Mouse (Mus musculus) embryonic fibroblast, embryonic 13.5 days (primary cell): ENCODE results near the gene Pdha2. TPM values are rescaled to one million over a fixed set of nuclear protein-coding genes. Genes with fewer than 3 reads are reported as not detected.

Experiments used
- H3K27ac ChIP-seq: 2 replicates; pipeline ENCODE4 v1.5.1; 2012; ENCODE audit warnings: low read length, control low read depth, inconsistent platforms; ENCODE audit not compliant: insufficient read depth
- H3K4me1 ChIP-seq: 2 replicates; pipeline ENCODE4 v1.6.1; 2011; ENCODE audit warnings: low read length; ENCODE audit not compliant: control insufficient read depth, insufficient read depth
- H3K4me3 ChIP-seq: 2 replicates; pipeline ENCODE4 v1.5.1; 2011; ENCODE audit warnings: mild to moderate bottlenecking, control low read depth, low read length; ENCODE audit not compliant: insufficient read depth
- CTCF ChIP-seq: IDR thresholded peaks from 2 replicates; pipeline ENCODE4 v1.5.1; 2011; ENCODE audit warnings: mild to moderate bottlenecking, control low read depth, low read length, moderate library complexity, borderline replicate concordance; ENCODE audit not compliant: insufficient read depth
- POLR2A ChIP-seq: IDR thresholded peaks from 2 replicates; pipeline ENCODE4 v1.6.1; 2011; ENCODE audit warnings: low read depth, mild to moderate bottlenecking, control low read depth, low read length, moderate library complexity
- polyA plus RNA-seq: library from polyadenylated mRNA; stranded (reverse); fragments of >200 nt; gene quantifications from 2 replicates; pipeline ENCODE4 v1.2.4, GENCODE M21; 2011; ENCODE audit warnings: low read depth; ENCODE audit not compliant: missing spikeins, insufficient read length

Gene Pdha2
- polyA plus RNA-seq, 1 experiment = not detected

- no peak overlapping the region for H3K4me3 ChIP-seq
- no peak for TF ChIP-seq POLR2A
- no peak for TF ChIP-seq CTCF
- H3K4me1 ChIP-seq = 0 out of 2 replicates have a peak, but pooled peaks cover 2% of the 10 kb centered on the region
- no peak overlapping the region for H3K27ac ChIP-seq
These were observed 2.6 kb upstream of the Pdha2 start for GRCm38 (mm10) chr3:141214789-141215188.

GRCm38 (mm10) chr3:141214197-141214596, 2.0 kb upstream of the Pdha2 start:
- Histone ChIP-seq H3K27ac (no peak overlapping the region), H3K4me3 (no peak overlapping the region)
- TF ChIP-seq CTCF (no peak), POLR2A (no peak)

GRCm38 (mm10) chr3:141211644-141212043, 511 bp downstream of the Pdha2 start:
- Histone ChIP-seq H3K4me3 (no peak overlapping the region), H3K4me1 (no peaks in the 10 kb centered on the region), H3K27ac (no peak overlapping the region)
- TF ChIP-seq CTCF = no peak
- TF ChIP-seq POLR2A = no peak

More at GRCm38 (mm10) chr3:141214197-141214596, 2.0 kb upstream of the Pdha2 start:
- H3K4me1 ChIP-seq = 0 out of 2 replicates have a peak, but pooled peaks cover 2% of the 10 kb centered on the region

GRCm38 (mm10) chr3:141201766-141202165, 10.4 kb downstream of the Pdha2 start:
- Histone ChIP-seq H3K4me1 (no peaks in the 10 kb centered on the region), H3K27ac (no peak overlapping the region), H3K4me3 (no peak overlapping the region)
- TF ChIP-seq POLR2A (no peak), CTCF (no peak)

GRCm38 (mm10) chr3:141197308-141197861, 14.8 kb downstream of the Pdha2 start:
- H3K4me1 ChIP-seq = no peaks in the 10 kb centered on the region
- no peak overlapping the region for H3K4me3 ChIP-seq
- H3K27ac ChIP-seq = no peak overlapping the region
- TF ChIP-seq CTCF = no peak
- TF ChIP-seq POLR2A = no peak

GRCm38 (mm10) chr3:141191653-141192052, 20.5 kb downstream of the Pdha2 start:
- H3K4me3 ChIP-seq = no peak overlapping the region
- TF ChIP-seq POLR2A = no peak
- no peaks in the 10 kb centered on the region for H3K4me1 ChIP-seq
- H3K27ac ChIP-seq = no peak overlapping the region

GRCm38 (mm10) chr3:141190429-141190828, 21.7 kb downstream of the Pdha2 start:
- Histone ChIP-seq H3K27ac (no peak overlapping the region), H3K4me1 (no peaks in the 10 kb centered on the region), H3K4me3 (no peak overlapping the region)
- TF ChIP-seq CTCF = no peak
- TF ChIP-seq POLR2A = no peak

- Histone ChIP-seq H3K27ac (no peak overlapping the region), H3K4me1 (no peaks in the 10 kb centered on the region), H3K4me3 (no peak overlapping the region)
- TF ChIP-seq POLR2A (no peak), CTCF (no peak)
These were observed 51.2 kb downstream of the Pdha2 start for GRCm38 (mm10) chr3:141160986-141161385.
